Mouse (Mus musculus): ENCODE measurements around the gene Itgb3. TPM values are rescaled to one million over a fixed set of nuclear protein-coding genes. Genes with fewer than 3 reads are reported as not detected.

Gene Itgb3
- polyA plus RNA-seq, 1 experiment from 2014 or later, result 5.1 TPM

- H3K27ac ChIP-seq (replicated peaks), result no peak overlapping the region
- H3K9me3 ChIP-seq, result no peaks in the 10 kb centered on the region
- H3K4me1 ChIP-seq, result no peaks in the 10 kb centered on the region
- H3K27me3 ChIP-seq (replicated peaks), result no peaks in the 10 kb centered on the region
- H3K4me2 ChIP-seq, result no peak overlapping the region
- WGBS, result 73% methylated on average over 10 of the region's 10 CpGs
- no peak for ATAC-seq (ENCODE audit: extremely low read depth, insufficient number of reproducible peaks, low FRiP score, low TSS enrichment)
- H3K36me3 ChIP-seq, result no peaks in the 10 kb centered on the region
- H3K4me3 ChIP-seq, result no peak overlapping the region
- H3K9ac ChIP-seq, result no peak overlapping the region
These were observed 33.1 kb downstream of the Itgb3 start for GRCm38 (mm10) chr11:104640894-104641293.

DNA sequence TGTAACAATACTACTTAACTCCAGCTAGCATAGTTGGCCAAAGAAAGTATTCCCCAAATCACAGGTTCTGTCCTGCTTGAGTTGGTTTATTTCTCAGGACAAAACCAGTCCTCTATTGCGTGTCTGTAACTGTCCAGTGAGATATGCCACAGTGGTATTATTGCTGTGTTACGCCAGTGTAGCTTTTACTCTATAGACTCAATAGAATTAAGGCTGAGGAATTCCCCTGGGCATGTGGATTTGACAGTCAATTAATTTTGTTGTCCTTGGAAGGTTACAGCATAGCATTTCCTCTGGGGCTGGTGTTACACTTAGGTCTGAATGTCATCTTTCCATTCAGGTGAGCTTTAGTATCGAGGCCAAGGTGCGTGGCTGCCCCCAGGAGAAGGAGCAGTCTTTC lies 35.4 kb downstream of the Itgb3 start:
- 85% methylated on average over 4 of the region's 4 CpGs for WGBS
- H3K27ac ChIP-seq (replicated peaks), result no peak overlapping the region
- H3K9me3 ChIP-seq, result no peaks in the 10 kb centered on the region
- H3K4me3 ChIP-seq, result no peak overlapping the region
- H3K36me3 ChIP-seq, result no peaks in the 10 kb centered on the region
- no peak overlapping the region for H3K9ac ChIP-seq
- H3K4me2 ChIP-seq, result no peak overlapping the region
- H3K4me1 ChIP-seq, result peaks cover 4% of the 10 kb centered on the region; the same call in 1 of the 2 replicates
- ATAC-seq (ENCODE audit: extremely low read depth, insufficient number of reproducible peaks, low FRiP score, low TSS enrichment), result no peak
- no peaks in the 10 kb centered on the region for H3K27me3 ChIP-seq (replicated peaks)

DNA sequence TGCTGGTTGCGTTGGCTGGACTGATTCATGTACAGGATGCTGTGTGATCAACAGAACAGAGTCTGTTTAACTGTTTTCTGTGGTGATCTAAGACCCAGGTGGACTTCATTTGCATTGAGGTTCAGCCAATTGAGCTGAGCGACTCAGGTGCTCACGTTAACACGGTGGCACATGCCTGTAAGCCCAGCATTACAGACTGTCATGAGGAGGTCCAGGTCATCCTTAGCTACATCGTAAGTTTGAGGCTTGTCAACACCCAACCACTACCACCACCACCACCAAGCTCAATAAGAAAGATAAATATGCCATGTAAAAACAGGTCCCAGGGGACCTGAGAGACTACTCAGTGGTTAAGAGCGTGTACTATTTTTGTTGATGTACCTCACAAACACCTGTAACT lies 37.6 kb downstream of the Itgb3 start:
- H3K27ac ChIP-seq (replicated peaks), result no peak overlapping the region
- 90% methylated on average over 6 of the region's 6 CpGs for WGBS
- no peak overlapping the region for H3K4me2 ChIP-seq
- H3K27me3 ChIP-seq (replicated peaks), result no peaks in the 10 kb centered on the region
- H3K9me3 ChIP-seq, result no peaks in the 10 kb centered on the region
- H3K4me3 ChIP-seq, result no peak overlapping the region
- no peak for ATAC-seq (ENCODE audit: extremely low read depth, insufficient number of reproducible peaks, low FRiP score, low TSS enrichment)
- no peak overlapping the region for H3K9ac ChIP-seq
- H3K4me1 ChIP-seq, result peaks cover 4% of the 10 kb centered on the region; the same call in 1 of the 2 replicates
- H3K36me3 ChIP-seq, result no peaks in the 10 kb centered on the region

- Histone ChIP-seq H3K4me3 (no peak overlapping the region), H3K4me2 (no peak overlapping the region), H3K9me3 (no peaks in the 10 kb centered on the region), H3K4me1 (peaks cover 4% of the 10 kb centered on the region; the same call in 1 of the 2 replicates), H3K27me3 (replicated peaks) (no peaks in the 10 kb centered on the region), H3K36me3 (no peaks in the 10 kb centered on the region), H3K9ac (no peak overlapping the region), H3K27ac (replicated peaks) (no peak overlapping the region)
- no peak for ATAC-seq (ENCODE audit: extremely low read depth, insufficient number of reproducible peaks, low FRiP score, low TSS enrichment)
- WGBS, result 66% methylated on average over 4 of the region's 4 CpGs
These were observed 38.4 kb downstream of the Itgb3 start for GRCm38 (mm10) chr11:104646173-104646572.

DNA sequence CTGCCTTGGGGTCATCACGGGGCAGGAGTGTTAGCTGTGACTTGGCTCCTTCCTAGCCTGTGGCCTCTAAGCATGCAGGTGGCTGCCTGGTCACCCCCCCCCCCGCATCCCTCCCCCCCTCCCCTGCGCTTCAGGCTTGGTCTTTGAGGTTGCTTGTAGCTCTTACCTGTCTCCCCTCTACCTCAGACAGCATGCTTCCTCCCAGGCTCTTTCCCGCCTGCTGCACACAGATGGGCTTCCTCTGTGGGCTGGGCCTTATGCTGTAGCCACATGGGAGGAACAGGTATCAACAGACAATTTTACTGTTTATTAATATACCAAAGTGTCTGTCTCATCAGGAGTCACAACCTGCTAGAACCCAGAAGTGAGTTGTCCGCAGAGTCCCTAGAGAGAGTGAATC lies 38.8 kb downstream of the Itgb3 start:
- WGBS, result 67% methylated on average over 5 of the region's 5 CpGs
- Histone ChIP-seq H3K36me3 (no peaks in the 10 kb centered on the region), H3K9ac (no peak overlapping the region), H3K4me3 (no peak overlapping the region), H3K9me3 (no peaks in the 10 kb centered on the region), H3K4me1 (peaks cover 4% of the 10 kb centered on the region; the same call in 1 of the 2 replicates), H3K4me2 (no peak overlapping the region), H3K27me3 (replicated peaks) (no peaks in the 10 kb centered on the region), H3K27ac (replicated peaks) (no peak overlapping the region)
- ATAC-seq (ENCODE audit: extremely low read depth, insufficient number of reproducible peaks, low FRiP score, low TSS enrichment), result no peak

GRCm38 (mm10) chr11:104647188-104647867 lies 39.5 kb downstream of the Itgb3 start:
- Histone ChIP-seq H3K27me3 (replicated peaks) (no peaks in the 10 kb centered on the region), H3K27ac (replicated peaks) (no peak overlapping the region), H3K4me1 (peaks cover 4% of the 10 kb centered on the region; the same call in 1 of the 2 replicates), H3K9me3 (no peaks in the 10 kb centered on the region), H3K9ac (peak overlapping the region; percentile 7; the same call in 1 of the 2 replicates), H3K36me3 (no peaks in the 10 kb centered on the region), H3K4me3 (no peak overlapping the region), H3K4me2 (no peak overlapping the region)
- WGBS, result 60% methylated on average over 8 of the region's 8 CpGs
- ATAC-seq (ENCODE audit: extremely low read depth, insufficient number of reproducible peaks, low FRiP score, low TSS enrichment), result no peak

DNA sequence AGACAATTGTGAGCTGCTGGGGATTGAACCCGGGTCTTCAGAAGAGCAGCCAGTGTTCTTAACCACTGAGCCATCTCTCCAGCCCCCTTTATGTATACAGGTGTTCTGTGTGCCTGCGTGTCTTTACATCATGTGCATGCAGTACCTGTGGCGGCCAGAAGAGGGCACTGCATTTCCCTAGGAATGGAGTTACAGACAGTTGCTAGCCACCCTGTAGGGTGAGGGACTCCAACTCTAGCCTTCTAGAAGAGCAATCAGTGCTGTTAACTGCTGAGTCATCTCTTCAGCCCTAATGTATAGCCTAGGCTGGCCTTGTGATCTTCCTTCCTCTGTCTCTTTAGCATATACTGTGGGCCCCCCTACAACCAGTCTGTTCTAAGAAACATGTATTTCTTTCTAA lies 40.8 kb downstream of the Itgb3 start:
- Histone ChIP-seq H3K4me2 (no peak overlapping the region), H3K9me3 (no peaks in the 10 kb centered on the region), H3K9ac (no peak overlapping the region), H3K4me1 (peaks cover 4% of the 10 kb centered on the region; the same call in 1 of the 2 replicates), H3K4me3 (no peak overlapping the region), H3K27me3 (replicated peaks) (no peaks in the 10 kb centered on the region), H3K36me3 (no peaks in the 10 kb centered on the region), H3K27ac (replicated peaks) (no peak overlapping the region)
- 60% methylated on average over 3 of the region's 3 CpGs for WGBS
- no peak for ATAC-seq (ENCODE audit: extremely low read depth, insufficient number of reproducible peaks, low FRiP score, low TSS enrichment)

- Histone ChIP-seq H3K27me3 (replicated peaks) (no peaks in the 10 kb centered on the region), H3K9ac (no peak overlapping the region), H3K4me1 (peaks cover 25% of the 10 kb centered on the region), H3K27ac (replicated peaks) (no peak overlapping the region), H3K4me2 (no peak overlapping the region), H3K4me3 (no peak overlapping the region), H3K9me3 (no peaks in the 10 kb centered on the region), H3K36me3 (peaks cover 13% of the 10 kb centered on the region)
- WGBS, result 94% methylated on average over 4 of the region's 4 CpGs
- ATAC-seq (ENCODE audit: extremely low read depth, insufficient number of reproducible peaks, low FRiP score, low TSS enrichment), result no peak
These were observed 52.8 kb downstream of the Itgb3 start for GRCm38 (mm10) chr11:104660599-104660998.

DNA sequence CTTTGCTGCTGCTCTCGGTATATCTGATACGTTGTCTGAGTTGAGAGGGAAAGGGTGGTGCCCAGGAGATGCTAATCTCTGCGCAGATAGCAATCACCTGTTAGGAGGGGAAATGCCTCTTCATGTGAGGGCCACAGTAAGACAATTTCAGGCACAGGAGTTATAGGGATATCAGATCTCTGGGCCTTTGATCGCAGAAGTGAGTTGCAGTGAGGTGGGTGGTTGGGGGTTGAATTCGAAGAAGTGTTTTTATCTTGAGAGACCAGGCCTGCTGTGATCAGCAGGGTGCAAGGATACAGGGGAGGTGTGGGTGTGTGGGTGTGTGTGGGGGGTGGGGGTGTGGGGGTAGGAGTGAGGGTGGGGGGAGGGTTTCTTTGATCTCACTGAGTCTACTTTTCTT lies 53.3 kb downstream of the Itgb3 start:
- H3K4me1 ChIP-seq, result peaks cover 25% of the 10 kb centered on the region
- peaks cover 13% of the 10 kb centered on the region for H3K36me3 ChIP-seq
- H3K4me3 ChIP-seq, result no peak overlapping the region
- H3K9ac ChIP-seq, result no peak overlapping the region
- H3K4me2 ChIP-seq, result no peak overlapping the region
- no peak overlapping the region for H3K27ac ChIP-seq (replicated peaks)
- H3K9me3 ChIP-seq, result no peaks in the 10 kb centered on the region
- WGBS, result 66% methylated on average over 5 of the region's 5 CpGs
- H3K27me3 ChIP-seq (replicated peaks), result no peaks in the 10 kb centered on the region
- ATAC-seq (ENCODE audit: extremely low read depth, insufficient number of reproducible peaks, low FRiP score, low TSS enrichment), result no peak

- Histone ChIP-seq H3K4me1 (peaks cover 25% of the 10 kb centered on the region), H3K9ac (no peak overlapping the region), H3K27ac (replicated peaks) (no peak overlapping the region), H3K36me3 (peaks cover 13% of the 10 kb centered on the region), H3K4me2 (peak overlapping the region; percentile 16; the same call in 1 of the 2 replicates), H3K9me3 (no peaks in the 10 kb centered on the region), H3K4me3 (no peak overlapping the region), H3K27me3 (replicated peaks) (no peaks in the 10 kb centered on the region)
- ATAC-seq (ENCODE audit: extremely low read depth, insufficient number of reproducible peaks, low FRiP score, low TSS enrichment), result no peak
- WGBS, result 66% methylated on average over 20 of the region's 20 CpGs
These were observed 53.9 kb downstream of the Itgb3 start for GRCm38 (mm10) chr11:104661531-104662205.

- Histone ChIP-seq H3K9ac (no peak overlapping the region), H3K27ac (replicated peaks) (no peak overlapping the region), H3K27me3 (replicated peaks) (no peaks in the 10 kb centered on the region), H3K4me1 (peaks cover 30% of the 10 kb centered on the region), H3K4me2 (no peak overlapping the region), H3K36me3 (peaks cover 13% of the 10 kb centered on the region), H3K9me3 (no peaks in the 10 kb centered on the region), H3K4me3 (no peak overlapping the region)
- ATAC-seq (ENCODE audit: extremely low read depth, insufficient number of reproducible peaks, low FRiP score, low TSS enrichment), result no peak
- 79% methylated on average over 11 of the region's 11 CpGs for WGBS
These were observed 54.8 kb downstream of the Itgb3 start for GRCm38 (mm10) chr11:104662573-104662972.

Measured in heart, embryonic 13.5 days (tissue).